Mouse (Mus musculus) forebrain, embryonic 14.5 days (tissue): ENCODE measurements around the gene Rad51b. TPM values are rescaled to one million over a fixed set of nuclear protein-coding genes. Genes with fewer than 3 reads are reported as not detected.

Source experiments
- ATAC-seq: fragments of 200-750 bp; cut with Nextera tagmentation; 2 replicates; pipeline ENCODE4 v1.8.0; 2017; ENCODE audit warnings: mild to moderate bottlenecking, moderate library complexity
- DNase-seq: peaks from one replicate; pipeline ENCODE4 v3.0.0-alpha.2; 2015; ENCODE audit warnings: low spot score
- H3K27ac ChIP-seq: fragments of 300-500 bp; sonication (generic); 2 replicates; pipeline ENCODE4 v1.5.1; 2014; ENCODE audit warnings: low read depth, mild to moderate bottlenecking, control low read depth, low read length, moderate library complexity
- H3K27me3 ChIP-seq: fragments of 300-500 bp; sonication (generic); replicated peaks from 2 replicates; pipeline ENCODE4 v1.6.1; 2014; ENCODE audit warnings: low read length, control low read depth, mixed read lengths; ENCODE audit not compliant: control insufficient read depth, insufficient read depth
- H3K36me3 ChIP-seq: fragments of 300-500 bp; sonication (generic); 2 replicates; pipeline ENCODE4 v1.6.1; 2014; ENCODE audit warnings: low read length, control low read depth; ENCODE audit not compliant: control insufficient read depth, insufficient read depth
- H3K4me1 ChIP-seq: fragments of 300-500 bp; sonication (generic); 2 replicates; pipeline ENCODE4 v1.6.1; 2014; ENCODE audit warnings: antibody characterized with exemption, low read length, control low read depth; ENCODE audit not compliant: control insufficient read depth, insufficient read depth
- H3K4me2 ChIP-seq: fragments of 300-500 bp; sonication (generic); 2 replicates; pipeline ENCODE4 v1.6.1; 2014; ENCODE audit warnings: mild to moderate bottlenecking, control low read depth, low read length
- H3K4me3 ChIP-seq: fragments of 300-500 bp; sonication (generic); 2 replicates; pipeline ENCODE4 v1.5.1; 2014; ENCODE audit warnings: low read depth, low read length, control low read depth
- H3K9ac ChIP-seq: fragments of 300-500 bp; sonication (generic); 2 replicates; pipeline ENCODE4 v1.6.1; 2014; ENCODE audit warnings: mild to moderate bottlenecking, low read length, control low read depth, moderate library complexity
- H3K9me3 ChIP-seq: fragments of 300-500 bp; sonication (generic); replicated peaks from 2 replicates; pipeline ENCODE4 v1.6.1; 2016; ENCODE audit warnings: low read length, control low read depth, mixed read lengths; ENCODE audit not compliant: control insufficient read depth
- WGBS: fragments of 180-500 bp; shearing (Covaris S2); extraction: QIAGEN DNeasy Blood & Tissue Kit; methylation state at CpG from one replicate; pipeline ENCODE4 v1.1.7; 2014; 5-methylcytosine and 5-hydroxymethylcytosine counted together
- polyA plus RNA-seq: library from polyadenylated mRNA; unstranded; fragments of >200 nt; fragmentation: Nextera tagmentation; extraction: Ambion mirVana; gene quantifications from 2 replicates; pipeline ENCODE4 v1.2.1, GENCODE M21; 2014

The Rad51b gene
- polyA plus RNA-seq, 1 experiment from 2014 or later, result 3.5 TPM

GRCm38 (mm10) chr12:79661270-79661669 is 364.2 kb downstream of the Rad51b start:
- Histone ChIP-seq H3K4me3 (no peak overlapping the region), H3K36me3 (no peaks in the 10 kb centered on the region), H3K4me2 (no peak overlapping the region), H3K9ac (no peak overlapping the region), H3K9me3 (no peaks in the 10 kb centered on the region), H3K27ac (no peak overlapping the region), H3K4me1 (no peaks in the 10 kb centered on the region), H3K27me3 (no peaks in the 10 kb centered on the region)
- DNase-seq, result peak; percentile 19
- WGBS, result 15% methylated on average over 2 of the region's 2 CpGs
- ATAC-seq, result no peak

GRCm38 (mm10) chr12:79663131-79663892 is 366.2 kb downstream of the Rad51b start:
- no peak overlapping the region for H3K27ac ChIP-seq

GRCm38 (mm10) chr12:79663893-79664574 is 367.0 kb downstream of the Rad51b start:
- Histone ChIP-seq H3K27me3 (no peaks in the 10 kb centered on the region), H3K4me3 (no peak overlapping the region), H3K9me3 (0 out of 2 replicates have a peak, but pooled peaks cover 4% of the 10 kb centered on the region), H3K4me2 (no peak overlapping the region), H3K27ac (no peak overlapping the region), H3K4me1 (no peaks in the 10 kb centered on the region), H3K36me3 (no peaks in the 10 kb centered on the region), H3K9ac (no peak overlapping the region)
- ATAC-seq (no peak), DNase-seq (no peak)
- WGBS, result 90% methylated on average over 7 of the region's 7 CpGs

More at GRCm38 (mm10) chr12:79663131-79663892, 366.2 kb downstream of the Rad51b start:
- ATAC-seq (no peak), DNase-seq (no peak)
- 77% methylated on average over 10 of the region's 10 CpGs for WGBS
- Histone ChIP-seq H3K9ac (no peak overlapping the region), H3K9me3 (0 out of 2 replicates have a peak, but pooled peaks cover 4% of the 10 kb centered on the region), H3K36me3 (no peaks in the 10 kb centered on the region), H3K4me1 (no peaks in the 10 kb centered on the region), H3K4me2 (no peak overlapping the region), H3K4me3 (no peak overlapping the region), H3K27me3 (no peaks in the 10 kb centered on the region)

GRCm38 (mm10) chr12:79674846-79675439 is 377.9 kb downstream of the Rad51b start:
- H3K27me3 ChIP-seq, result no peaks in the 10 kb centered on the region
- no peaks in the 10 kb centered on the region for H3K9me3 ChIP-seq
- 71% methylated on average over 11 of the region's 11 CpGs for WGBS
- peaks cover 9% of the 10 kb centered on the region for H3K4me1 ChIP-seq
- no peak overlapping the region for H3K27ac ChIP-seq
- H3K4me3 ChIP-seq, result no peak overlapping the region
- no peak overlapping the region for H3K9ac ChIP-seq
- no peak overlapping the region for H3K4me2 ChIP-seq
- ATAC-seq, result no peak
- H3K36me3 ChIP-seq, result no peaks in the 10 kb centered on the region
- no peak for DNase-seq

GRCm38 (mm10) chr12:79675440-79676176 is 378.5 kb downstream of the Rad51b start:
- no peak overlapping the region for H3K4me2 ChIP-seq
- peaks cover 15% of the 10 kb centered on the region for H3K4me1 ChIP-seq
- ATAC-seq, result no peak
- H3K9ac ChIP-seq, result no peak overlapping the region
- H3K27me3 ChIP-seq, result no peaks in the 10 kb centered on the region
- no peaks in the 10 kb centered on the region for H3K9me3 ChIP-seq
- 73% methylated on average over 13 of the region's 13 CpGs for WGBS
- DNase-seq, result no peak
- no peak overlapping the region for H3K27ac ChIP-seq
- H3K4me3 ChIP-seq, result no peak overlapping the region
- H3K36me3 ChIP-seq, result no peaks in the 10 kb centered on the region

- H3K9me3 ChIP-seq, result no peaks in the 10 kb centered on the region
- ATAC-seq (no peak), DNase-seq (no peak)
- H3K27me3 ChIP-seq, result no peaks in the 10 kb centered on the region
- H3K4me3 ChIP-seq, result no peak overlapping the region
- H3K9ac ChIP-seq, result no peak overlapping the region
- 92% methylated on average over 6 of the region's 6 CpGs for WGBS
- peaks cover 17% of the 10 kb centered on the region for H3K4me1 ChIP-seq
- H3K4me2 ChIP-seq, result no peak overlapping the region
- H3K27ac ChIP-seq, result no peak overlapping the region
- no peaks in the 10 kb centered on the region for H3K36me3 ChIP-seq
Measured at GRCm38 (mm10) chr12:79676251-79676650, 379.2 kb downstream of the Rad51b start.

GRCm38 (mm10) chr12:79676896-79677295 is 379.8 kb downstream of the Rad51b start:
- WGBS, result 88% methylated on average over 5 of the region's 5 CpGs
- Histone ChIP-seq H3K4me2 (no peak overlapping the region), H3K27me3 (no peaks in the 10 kb centered on the region), H3K27ac (no peak overlapping the region), H3K4me3 (no peak overlapping the region), H3K9me3 (no peaks in the 10 kb centered on the region), H3K4me1 (peaks cover 17% of the 10 kb centered on the region), H3K9ac (no peak overlapping the region), H3K36me3 (no peaks in the 10 kb centered on the region)
- ATAC-seq (no peak), DNase-seq (no peak)

GRCm38 (mm10) chr12:79679251-79679901 is 382.3 kb downstream of the Rad51b start:
- Histone ChIP-seq H3K27ac (peak overlapping the region; percentile 49; the same call in 1 of the 2 replicates), H3K36me3 (no peaks in the 10 kb centered on the region), H3K9ac (no peak overlapping the region), H3K27me3 (no peaks in the 10 kb centered on the region), H3K4me2 (no peak overlapping the region), H3K4me1 (peaks cover 17% of the 10 kb centered on the region), H3K9me3 (no peaks in the 10 kb centered on the region), H3K4me3 (no peak overlapping the region)
- 67% methylated on average over 11 of the region's 11 CpGs for WGBS
- peak; percentile 43 for DNase-seq
- ATAC-seq, result peak; percentile 25; the same call in 1 of the 2 replicates
